Mouse (Mus musculus): ENCODE measurements around the gene Zmynd8. TPM values are rescaled to one million over a fixed set of nuclear protein-coding genes. Genes with fewer than 3 reads are reported as not detected.

The Zmynd8 gene
- polyA plus RNA-seq, 1 experiment: 29.0 TPM

DNA sequence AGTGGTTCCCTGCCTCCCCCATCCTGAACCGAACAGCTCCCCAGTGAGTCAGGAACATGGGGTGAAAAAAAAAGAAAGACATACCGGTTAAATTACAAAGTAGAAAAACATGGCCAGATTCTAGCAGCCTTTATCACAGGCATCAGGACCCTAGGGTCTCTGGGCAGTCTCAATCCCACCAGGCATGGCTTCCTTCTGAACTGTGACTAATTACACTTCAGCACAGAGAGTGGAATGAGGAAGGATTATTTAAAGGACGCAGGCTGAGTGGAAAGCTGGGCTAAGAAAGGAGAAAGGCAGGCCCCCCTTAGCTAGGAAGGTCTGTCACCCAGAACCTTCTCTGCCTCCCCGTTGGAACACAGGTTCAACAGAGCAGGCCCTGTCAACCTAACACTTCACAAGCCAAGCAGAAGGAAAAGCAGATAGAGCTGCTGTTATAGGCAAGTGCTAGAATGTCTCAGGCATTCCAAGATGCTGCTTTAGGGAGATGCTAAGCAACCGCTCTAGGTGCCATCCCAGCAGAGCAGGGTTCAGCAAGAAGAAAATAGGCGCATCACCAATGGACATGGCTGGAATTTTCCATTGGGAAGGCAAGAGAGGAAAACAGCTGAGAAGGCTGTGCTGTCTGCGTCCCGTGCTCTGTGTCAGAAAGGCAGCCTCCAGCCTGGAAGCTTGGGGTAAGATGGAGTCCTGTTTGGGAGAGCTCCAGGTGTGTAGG is 22.5 kb downstream of the Zmynd8 start:
- H3K36me3 ChIP-seq (ENCODE audit: control insufficient read depth, insufficient read depth, low read length): no peaks in the 10 kb centered on the region; the same call in 1 of the 2 replicates
- peak overlapping the region; percentile 77 for H3K27ac ChIP-seq (ENCODE audit: insufficient read depth, low read depth, low read length)
- no peak overlapping the region for H3K4me3 ChIP-seq (ENCODE audit: insufficient read depth, low read depth, low read length)
- WGBS: 24% methylated on average over 8 of the region's 8 CpGs
- DNase-seq: peak; percentile 51
- TF ChIP-seq CTCF (conservative IDR thresholded peaks at IDR 0.05; ENCODE audit: insufficient read depth, insufficient read length, low read depth, low read length) (no peak), POLR2A (IDR thresholded peaks at IDR 0.05; ENCODE audit: low read depth, low read length) (no peak)
- H3K27me3 ChIP-seq (replicated peaks; ENCODE audit: control insufficient read depth, insufficient read depth, low read length): no peaks in the 10 kb centered on the region
- H3K4me1 ChIP-seq (ENCODE audit: control insufficient read depth, insufficient read depth, low read length): peaks cover 74% of the 10 kb centered on the region

DNA sequence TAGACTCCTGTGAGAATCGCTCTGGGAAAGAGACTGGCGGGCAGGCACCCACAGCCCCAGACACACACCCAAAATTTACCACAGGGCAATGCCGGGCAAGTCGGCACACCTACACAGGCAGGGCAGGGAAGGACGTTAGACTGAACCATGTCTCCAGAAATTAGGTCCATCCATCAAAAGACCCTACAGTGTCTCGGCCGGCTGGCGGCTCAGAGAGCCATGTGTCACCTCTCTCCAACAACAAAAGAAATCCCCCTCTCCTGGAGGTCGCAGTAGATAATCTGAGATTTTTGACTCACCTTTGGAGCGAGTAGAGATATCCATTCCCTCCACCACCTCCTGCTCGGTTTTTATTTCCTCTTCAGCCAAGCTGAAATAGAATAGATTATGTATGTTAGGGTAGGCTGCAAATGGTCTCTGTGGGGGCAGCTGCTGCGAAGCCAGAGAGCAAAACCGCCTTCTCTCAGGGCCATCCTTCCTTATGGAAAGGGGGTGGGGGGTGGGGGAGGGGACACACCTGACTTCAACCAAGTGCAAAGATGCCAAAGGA is 23.3 kb downstream of the Zmynd8 start:
- DNase-seq: no peak
- no peak for TF ChIP-seq POLR2A (IDR thresholded peaks at IDR 0.05; ENCODE audit: low read depth, low read length)
- TF ChIP-seq CTCF (conservative IDR thresholded peaks at IDR 0.05; ENCODE audit: insufficient read depth, insufficient read length, low read depth, low read length): no peak
- Histone ChIP-seq H3K36me3 (ENCODE audit: control insufficient read depth, insufficient read depth, low read length) (no peaks in the 10 kb centered on the region; the same call in 1 of the 2 replicates), H3K27me3 (replicated peaks; ENCODE audit: control insufficient read depth, insufficient read depth, low read length) (no peaks in the 10 kb centered on the region), H3K4me1 (ENCODE audit: control insufficient read depth, insufficient read depth, low read length) (peaks cover 68% of the 10 kb centered on the region), H3K4me3 (ENCODE audit: insufficient read depth, low read depth, low read length) (no peak overlapping the region), H3K27ac (ENCODE audit: insufficient read depth, low read depth, low read length) (peak overlapping the region; percentile 91)
- WGBS: 46% methylated on average over 13 of the region's 13 CpGs

DNA sequence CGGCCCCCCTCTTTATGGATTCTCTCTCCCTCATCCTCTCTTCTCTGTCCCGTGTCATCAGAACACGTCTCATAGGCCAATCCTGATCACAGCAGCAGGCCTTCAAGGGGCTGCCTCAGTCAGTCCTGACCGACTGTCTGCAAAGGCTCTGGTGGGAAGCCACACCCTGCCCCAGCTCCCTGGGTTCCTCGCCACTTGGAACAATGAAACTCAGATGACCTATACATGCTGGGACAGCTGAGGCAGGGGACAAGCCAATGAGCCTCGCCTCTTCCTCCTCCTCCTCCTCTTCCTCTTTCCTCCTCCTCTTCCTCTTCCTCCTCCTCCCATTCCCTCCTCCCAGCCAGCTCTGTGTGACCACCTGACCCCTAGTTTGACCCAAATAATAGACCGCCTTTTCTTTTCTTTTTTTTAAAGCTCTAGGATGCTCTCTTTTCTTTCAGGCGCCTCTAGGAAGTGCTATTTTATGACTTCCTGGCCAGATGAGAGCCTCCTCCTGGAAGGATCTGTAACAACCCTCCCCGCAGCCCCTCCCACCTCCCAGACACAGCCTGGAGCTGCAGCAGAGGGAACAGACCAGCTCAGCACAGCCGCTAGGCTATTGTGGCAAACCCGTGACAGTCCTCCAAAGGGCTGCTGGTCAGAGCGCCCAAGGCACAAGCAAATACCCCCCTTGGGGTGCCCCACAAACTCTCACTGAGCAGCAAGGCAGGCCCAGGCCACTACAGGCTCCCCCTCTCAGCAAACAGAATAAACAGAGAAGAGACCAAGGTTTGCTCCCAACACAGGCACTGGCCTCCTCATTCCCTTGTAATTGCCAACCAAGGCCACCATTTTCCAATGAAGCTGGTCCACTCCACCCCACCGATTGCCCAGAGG is 24.1 kb downstream of the Zmynd8 start:
- Histone ChIP-seq H3K4me1 (ENCODE audit: control insufficient read depth, insufficient read depth, low read length) (peaks cover 61% of the 10 kb centered on the region), H3K27ac (ENCODE audit: insufficient read depth, low read depth, low read length) (peak overlapping the region; percentile 91), H3K36me3 (ENCODE audit: control insufficient read depth, insufficient read depth, low read length) (no peaks in the 10 kb centered on the region; the same call in 1 of the 2 replicates), H3K27me3 (replicated peaks; ENCODE audit: control insufficient read depth, insufficient read depth, low read length) (no peaks in the 10 kb centered on the region), H3K4me3 (ENCODE audit: insufficient read depth, low read depth, low read length) (no peak overlapping the region)
- DNase-seq: peak; percentile 91
- 35% methylated on average over 13 of the region's 13 CpGs for WGBS
- TF ChIP-seq POLR2A (IDR thresholded peaks at IDR 0.05; ENCODE audit: low read depth, low read length) (peak; percentile 15), CTCF (conservative IDR thresholded peaks at IDR 0.05; ENCODE audit: insufficient read depth, insufficient read length, low read depth, low read length) (no peak)

DNA sequence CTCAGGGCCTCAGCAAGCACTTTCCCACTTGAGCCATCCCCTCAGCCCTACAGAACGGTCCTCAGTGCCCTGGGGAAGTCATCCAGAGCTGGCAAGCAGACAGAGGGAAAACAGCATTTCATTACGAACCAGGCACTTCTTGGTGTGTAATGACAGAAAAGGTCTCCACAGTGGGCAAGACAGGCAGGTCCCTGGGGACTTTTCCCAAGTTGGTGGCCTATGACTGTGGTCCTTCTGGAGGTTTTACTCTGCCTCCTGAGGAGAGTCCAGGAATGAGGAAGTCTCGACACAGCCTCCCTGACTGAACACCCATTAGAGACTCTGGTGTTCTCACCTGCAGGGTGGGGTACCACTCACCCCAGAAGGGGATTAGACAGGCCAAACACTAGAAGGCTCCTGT is 25.0 kb downstream of the Zmynd8 start:
- Histone ChIP-seq H3K36me3 (ENCODE audit: control insufficient read depth, insufficient read depth, low read length) (no peaks in the 10 kb centered on the region; the same call in 1 of the 2 replicates), H3K4me1 (ENCODE audit: control insufficient read depth, insufficient read depth, low read length) (peaks cover 62% of the 10 kb centered on the region), H3K27ac (ENCODE audit: insufficient read depth, low read depth, low read length) (peak overlapping the region; percentile 91), H3K4me3 (ENCODE audit: insufficient read depth, low read depth, low read length) (no peak overlapping the region), H3K27me3 (replicated peaks; ENCODE audit: control insufficient read depth, insufficient read depth, low read length) (no peaks in the 10 kb centered on the region)
- TF ChIP-seq POLR2A (IDR thresholded peaks at IDR 0.05; ENCODE audit: low read depth, low read length): no peak
- TF ChIP-seq CTCF (conservative IDR thresholded peaks at IDR 0.05; ENCODE audit: insufficient read depth, insufficient read length, low read depth, low read length): no peak
- WGBS: 9% methylated on average over 3 of the region's 3 CpGs
- peak; percentile 51 for DNase-seq

DNA sequence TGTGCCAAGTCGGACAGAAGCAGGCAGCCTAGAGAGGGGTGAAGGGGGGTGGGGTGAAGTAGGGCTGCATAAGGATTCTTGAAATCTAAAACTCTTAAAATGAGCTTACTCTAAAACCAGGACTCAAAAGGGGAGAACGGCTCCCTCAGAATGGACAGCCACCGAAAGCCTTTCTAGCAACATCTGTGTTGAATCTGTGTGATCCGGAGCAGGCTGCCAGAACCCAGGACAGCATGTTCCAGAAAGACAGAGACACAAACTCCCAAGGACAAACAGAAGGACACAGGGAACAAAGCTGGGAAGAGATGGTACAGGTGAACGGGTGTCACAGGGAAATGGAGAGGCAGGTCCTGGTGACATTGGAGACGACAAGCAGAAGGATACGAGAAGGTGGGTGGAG is 25.6 kb downstream of the Zmynd8 start:
- peak; percentile 66 for DNase-seq
- WGBS: 28% methylated on average over 7 of the region's 7 CpGs
- peak overlapping the region; percentile 91 for H3K27ac ChIP-seq (ENCODE audit: insufficient read depth, low read depth, low read length)

DNA sequence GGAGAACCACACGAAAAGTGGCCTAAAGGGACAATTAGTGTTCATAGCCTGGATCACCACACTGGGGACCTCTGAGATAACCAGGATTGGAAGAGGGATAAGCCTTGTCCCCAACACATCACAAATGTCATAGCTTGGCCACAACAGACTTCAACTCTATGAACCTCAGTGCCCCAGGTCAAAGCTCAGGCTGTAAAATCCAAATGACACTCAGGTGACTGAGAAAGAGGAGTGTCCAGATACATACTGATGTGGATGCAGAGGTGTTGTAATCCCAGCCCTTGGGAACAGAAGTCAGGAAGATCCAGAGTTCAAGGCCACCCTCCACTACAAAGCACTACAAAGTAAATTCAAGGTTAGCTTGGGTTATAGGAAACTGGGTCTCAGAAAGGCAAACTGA is 29.6 kb downstream of the Zmynd8 start:
- no peak for TF ChIP-seq CTCF (conservative IDR thresholded peaks at IDR 0.05; ENCODE audit: insufficient read depth, insufficient read length, low read depth, low read length)
- no peak for TF ChIP-seq POLR2A (IDR thresholded peaks at IDR 0.05; ENCODE audit: low read depth, low read length)
- Histone ChIP-seq H3K27me3 (replicated peaks; ENCODE audit: control insufficient read depth, insufficient read depth, low read length) (no peaks in the 10 kb centered on the region), H3K36me3 (ENCODE audit: control insufficient read depth, insufficient read depth, low read length) (no peaks in the 10 kb centered on the region), H3K4me3 (ENCODE audit: insufficient read depth, low read depth, low read length) (no peak overlapping the region), H3K27ac (ENCODE audit: insufficient read depth, low read depth, low read length) (peak overlapping the region; percentile 61; the same call in 1 of the 2 replicates), H3K4me1 (ENCODE audit: control insufficient read depth, insufficient read depth, low read length) (peaks cover 48% of the 10 kb centered on the region)
- 16% methylated on average over 1 of the region's 1 CpGs for WGBS
- DNase-seq: no peak

More for the DNA sequence above, 25.6 kb downstream of the Zmynd8 start:
- Histone ChIP-seq H3K4me1 (ENCODE audit: control insufficient read depth, insufficient read depth, low read length) (peaks cover 64% of the 10 kb centered on the region), H3K36me3 (ENCODE audit: control insufficient read depth, insufficient read depth, low read length) (no peaks in the 10 kb centered on the region; the same call in 1 of the 2 replicates), H3K27me3 (replicated peaks; ENCODE audit: control insufficient read depth, insufficient read depth, low read length) (no peaks in the 10 kb centered on the region), H3K4me3 (ENCODE audit: insufficient read depth, low read depth, low read length) (no peak overlapping the region)
- TF ChIP-seq POLR2A (IDR thresholded peaks at IDR 0.05; ENCODE audit: low read depth, low read length) (no peak), CTCF (conservative IDR thresholded peaks at IDR 0.05; ENCODE audit: insufficient read depth, insufficient read length, low read depth, low read length) (no peak)
